Mouse (Mus musculus) megakaryocyte, adult 5-6 weeks (primary cell): ENCODE data around the gene Ptprd. TPM values are rescaled to one million over a fixed set of nuclear protein-coding genes. Genes with fewer than 3 reads are reported as not detected.

ENCODE experiments used
- ATAC-seq: 2 replicates; pipeline ENCODE4 v1.8.0; 2016; ENCODE audit warnings: mild to moderate bottlenecking, inconsistent platforms; ENCODE audit not compliant: poor library complexity, severe bottlenecking
- total RNA-seq, 2 experiments: library from RNA; stranded (forward) in 1 of 2; stranded (reverse) in 1 of 2; fragments of 153-499, 151-499 nt in 1 of 2; fragments of 221-1000, 200-1000 nt in 1 of 2; gene quantifications; 2 replicates each; pipeline versions ENCODE4 v1.2.3 to v1.2.4; 2015 to 2017

Gene Ptprd
- total RNA-seq, 2 experiments from 2014 or later, result 0.04 to 0.29 TPM

GRCm38 (mm10) chr4:76350241-76350962 lies 1861.4 kb downstream of the Ptprd start:
- no peak for ATAC-seq

- no peak for ATAC-seq
These were observed 1867.7 kb downstream of the Ptprd start for GRCm38 (mm10) chr4:76344059-76344458.

GRCm38 (mm10) chr4:76337926-76338325 lies 1873.8 kb downstream of the Ptprd start:
- no peak for ATAC-seq

GRCm38 (mm10) chr4:76327346-76327745 lies 1884.4 kb downstream of the Ptprd start:
- ATAC-seq, result no peak

- ATAC-seq, result no peak
These were observed 1886.1 kb downstream of the Ptprd start for GRCm38 (mm10) chr4:76325646-76326045.

- no peak for ATAC-seq
These were observed 1886.8 kb downstream of the Ptprd start for GRCm38 (mm10) chr4:76324928-76325327.

GRCm38 (mm10) chr4:76324509-76324908 lies 1887.3 kb downstream of the Ptprd start:
- ATAC-seq, result no peak

- no peak for ATAC-seq
These were observed 1891.9 kb downstream of the Ptprd start for GRCm38 (mm10) chr4:76319874-76320273.

GRCm38 (mm10) chr4:76315977-76316376 lies 1895.8 kb downstream of the Ptprd start:
- no peak for ATAC-seq

- ATAC-seq, result no peak
These were observed 1898.0 kb downstream of the Ptprd start for GRCm38 (mm10) chr4:76313749-76314148.

GRCm38 (mm10) chr4:76312593-76312992 lies 1899.2 kb downstream of the Ptprd start:
- ATAC-seq, result no peak

GRCm38 (mm10) chr4:76305987-76306386 lies 1905.8 kb downstream of the Ptprd start:
- ATAC-seq, result no peak

GRCm38 (mm10) chr4:76297375-76297774 lies 1914.4 kb downstream of the Ptprd start:
- no peak for ATAC-seq

GRCm38 (mm10) chr4:76292733-76293357 lies 1918.9 kb downstream of the Ptprd start:
- no peak for ATAC-seq

GRCm38 (mm10) chr4:76290484-76290818 lies 1921.3 kb downstream of the Ptprd start:
- no peak for ATAC-seq

- ATAC-seq, result no peak
These were observed 1921.9 kb downstream of the Ptprd start for GRCm38 (mm10) chr4:76289612-76290483.

- ATAC-seq, result no peak
These were observed 1925.7 kb downstream of the Ptprd start for GRCm38 (mm10) chr4:76286016-76286415.

- ATAC-seq, result no peak
These were observed 1928.9 kb downstream of the Ptprd start for GRCm38 (mm10) chr4:76282886-76283285.

- ATAC-seq, result no peak
These were observed 1949.0 kb downstream of the Ptprd start for GRCm38 (mm10) chr4:76262727-76263126.

GRCm38 (mm10) chr4:76260686-76261085 lies 1951.1 kb downstream of the Ptprd start:
- ATAC-seq, result no peak

GRCm38 (mm10) chr4:76260286-76260685 lies 1951.5 kb downstream of the Ptprd start:
- no peak for ATAC-seq

GRCm38 (mm10) chr4:76259636-76260035 lies 1952.1 kb downstream of the Ptprd start:
- no peak for ATAC-seq
